Mouse (Mus musculus) embryonic facial prominence, embryonic 12.5 days (tissue): ENCODE data around the gene Ccdc184. TPM values are rescaled to one million over a fixed set of nuclear protein-coding genes. Genes with fewer than 3 reads are reported as not detected.

Experiments
- ATAC-seq: fragments of 200-750 bp; cut with Nextera tagmentation; 2 replicates; pipeline ENCODE4 v1.8.0; 2017; ENCODE audit not compliant: insufficient number of reproducible peaks, insufficient read depth, low FRiP score, low TSS enrichment
- H3K27ac ChIP-seq: fragments of 300-500 bp; sonication (generic); 2 replicates; pipeline ENCODE4 v1.5.1; 2016; ENCODE audit warnings: mild to moderate bottlenecking
- H3K27me3 ChIP-seq: fragments of 300-500 bp; sonication (generic); 2 replicates; pipeline ENCODE4 v1.6.1; 2016; ENCODE audit warnings: mild to moderate bottlenecking, moderate library complexity
- H3K36me3 ChIP-seq: fragments of 300-500 bp; sonication (generic); 2 replicates; pipeline ENCODE4 v1.6.1; 2016; ENCODE audit warnings: mild to moderate bottlenecking
- H3K4me1 ChIP-seq: fragments of 300-500 bp; sonication (generic); 2 replicates; pipeline ENCODE4 v1.6.1; 2016
- H3K4me2 ChIP-seq: fragments of 300-500 bp; sonication (generic); replicated peaks from 2 replicates; pipeline ENCODE4 v1.6.1; 2016; ENCODE audit warnings: mild to moderate bottlenecking, moderate library complexity
- H3K4me3 ChIP-seq: fragments of 300-500 bp; sonication (generic); 2 replicates; pipeline ENCODE4 v1.5.1; 2016; ENCODE audit warnings: mild to moderate bottlenecking
- H3K9ac ChIP-seq: fragments of 300-500 bp; sonication (generic); 2 replicates; pipeline ENCODE4 v1.6.1; 2016; ENCODE audit warnings: mild to moderate bottlenecking, moderate library complexity
- H3K9me3 ChIP-seq: fragments of 300-500 bp; sonication (generic); 2 replicates; pipeline ENCODE4 v1.6.1; 2016; ENCODE audit warnings: mild to moderate bottlenecking, moderate library complexity
- WGBS: fragments of 180-500 bp; shearing (Covaris S2); methylation state at CpG from one replicate; pipeline ENCODE4 v1.1.7; 2016; 5-methylcytosine and 5-hydroxymethylcytosine counted together
- polyA plus RNA-seq: library from polyadenylated mRNA; unstranded; fragments of >200 nt; fragmentation: Nextera tagmentation; extraction: Ambion mirVana; gene quantifications from 2 replicates; pipeline ENCODE4 v1.2.1, GENCODE M21; 2016

Gene Ccdc184
- polyA plus RNA-seq, result 2.0 and 2.4 TPM in 2 replicates

DNA sequence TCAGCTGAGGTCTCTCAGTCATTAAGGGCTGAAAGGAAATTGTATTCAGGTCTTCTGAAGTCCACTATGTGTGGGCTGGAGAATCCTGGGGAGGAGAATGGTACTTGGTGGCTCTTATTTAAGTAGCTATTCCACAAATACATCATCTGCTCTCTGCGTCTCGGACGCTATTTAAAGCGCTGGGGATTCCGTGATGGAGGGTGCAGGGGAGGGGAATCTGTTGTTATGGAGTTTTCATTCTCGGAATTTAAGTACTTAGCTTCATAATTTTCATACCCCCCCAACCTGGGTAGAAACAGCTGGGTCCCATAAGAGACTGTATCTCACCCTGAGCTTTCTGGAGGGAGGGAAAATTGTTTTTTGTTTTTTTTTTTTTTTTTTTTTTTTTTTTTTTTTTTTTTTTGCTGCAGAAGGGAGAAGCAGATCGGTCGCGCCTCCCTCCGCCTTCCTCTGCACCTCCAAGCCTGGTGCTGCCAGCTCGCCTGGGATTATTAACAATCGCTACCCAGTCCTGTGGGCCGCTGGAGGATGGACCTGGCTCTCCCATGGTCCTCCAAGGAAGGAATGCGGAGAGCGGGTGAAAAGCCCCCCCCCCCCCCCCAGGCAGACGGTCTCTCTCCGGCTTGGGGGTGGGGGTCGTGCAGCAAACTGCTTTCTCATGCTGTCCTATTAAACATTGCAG is at the start of gene Ccdc184:
Gene Ccdc184 (plus strand): TSS at position 196 of the 682 bp plus-strand sequence.
- 0 out of 2 replicates have a peak, but pooled peaks have one; percentile 11 for ATAC-seq

DNA sequence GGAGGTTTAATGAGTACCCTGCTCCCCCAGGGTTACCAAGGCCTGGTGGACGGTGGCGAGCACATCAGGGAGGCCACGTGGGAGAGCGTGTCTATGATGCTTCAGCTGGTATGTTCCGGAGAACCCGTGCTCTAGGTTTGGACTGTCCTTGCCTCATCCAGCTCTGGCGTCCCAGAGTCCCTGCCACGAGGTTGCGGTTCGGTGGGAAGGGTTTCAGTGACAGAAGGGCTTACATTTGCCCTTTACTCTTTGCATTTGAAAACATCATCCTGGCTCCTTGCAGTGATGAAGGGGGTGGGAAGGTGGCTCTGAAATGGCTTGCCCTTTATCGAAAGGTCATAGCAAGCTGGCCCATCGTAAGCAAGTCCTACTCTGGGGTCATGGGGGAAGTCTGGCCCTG is 47.6 kb upstream of the Ccdc184 start:
- 81% methylated on average over 12 of the region's 12 CpGs for WGBS
- H3K27ac ChIP-seq, result no peak overlapping the region
- H3K9me3 ChIP-seq, result no peaks in the 10 kb centered on the region
- H3K4me3 ChIP-seq, result no peak overlapping the region
- no peaks in the 10 kb centered on the region for H3K27me3 ChIP-seq
- H3K36me3 ChIP-seq, result peaks cover 81% of the 10 kb centered on the region
- H3K4me1 ChIP-seq, result no peaks in the 10 kb centered on the region
- no peak for ATAC-seq
- H3K4me2 ChIP-seq, result no peak overlapping the region
- H3K9ac ChIP-seq, result no peak overlapping the region

More for the DNA sequence above, at the start of gene Ccdc184:
- Histone ChIP-seq H3K27me3 (peaks cover 63% of the 10 kb centered on the region), H3K4me3 (peak within 1 kb of the TSS; percentile 49), H3K36me3 (no peaks in the 10 kb centered on the region), H3K27ac (no peak within 1 kb of the TSS), H3K4me2 (peak within 1 kb of the TSS; percentile 88), H3K9me3 (no peaks in the 10 kb centered on the region), H3K9ac (peak within 1 kb of the TSS; percentile 47), H3K4me1 (peaks cover 12% of the 10 kb centered on the region; the same call in 1 of the 2 replicates)
- under 1% methylated on average over 18 of the region's 18 CpGs for WGBS

- no peak for ATAC-seq
- no peak overlapping the region for H3K27ac ChIP-seq
- H3K9me3 ChIP-seq, result no peaks in the 10 kb centered on the region
- 93% methylated on average over 20 of the region's 20 CpGs for WGBS
- peaks cover 85% of the 10 kb centered on the region for H3K36me3 ChIP-seq
- H3K27me3 ChIP-seq, result no peaks in the 10 kb centered on the region
- no peak overlapping the region for H3K4me2 ChIP-seq
- H3K9ac ChIP-seq, result no peak overlapping the region
- no peaks in the 10 kb centered on the region for H3K4me1 ChIP-seq
- H3K4me3 ChIP-seq, result no peak overlapping the region
Observed at GRCm38 (mm10) chr15:98120831-98121230, 46.1 kb upstream of the Ccdc184 start.

DNA sequence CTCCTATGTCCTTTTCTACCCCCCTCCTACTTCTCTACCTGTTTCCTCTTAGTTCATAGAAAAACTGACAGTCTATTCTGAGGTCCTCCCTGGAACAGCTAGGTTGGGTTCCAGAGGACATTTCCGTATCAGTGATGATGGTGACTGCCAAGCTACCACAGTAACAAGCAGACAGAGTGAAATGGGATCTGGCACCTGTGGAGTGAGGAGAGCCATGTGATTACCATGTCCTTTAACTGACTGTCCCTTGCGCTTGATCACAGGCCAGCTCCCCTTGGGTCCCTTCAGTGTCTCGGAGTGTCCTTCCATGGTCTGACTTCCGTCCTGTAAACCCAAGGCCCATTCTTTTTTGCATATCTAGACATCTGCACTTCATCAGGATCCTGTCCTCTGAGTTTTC is 36.0 kb upstream of the Ccdc184 start:
- Histone ChIP-seq H3K27me3 (no peaks in the 10 kb centered on the region), H3K36me3 (peaks cover 87% of the 10 kb centered on the region), H3K4me2 (no peak overlapping the region), H3K27ac (no peak overlapping the region), H3K4me1 (no peaks in the 10 kb centered on the region), H3K9ac (no peak overlapping the region), H3K4me3 (no peak overlapping the region), H3K9me3 (no peaks in the 10 kb centered on the region)
- ATAC-seq, result no peak
- 87% methylated on average over 4 of the region's 4 CpGs for WGBS

- Histone ChIP-seq H3K9me3 (no peaks in the 10 kb centered on the region), H3K4me1 (no peaks in the 10 kb centered on the region), H3K27me3 (no peaks in the 10 kb centered on the region), H3K9ac (no peak overlapping the region), H3K27ac (no peak overlapping the region), H3K4me3 (no peak overlapping the region), H3K4me2 (no peak overlapping the region), H3K36me3 (peaks cover 87% of the 10 kb centered on the region)
- WGBS, result 91% methylated on average over 7 of the region's 7 CpGs
- ATAC-seq, result no peak
Observed at GRCm38 (mm10) chr15:98131451-98131850, 35.5 kb upstream of the Ccdc184 start.

GRCm38 (mm10) chr15:98131942-98132655 is 34.9 kb upstream of the Ccdc184 start:
- Histone ChIP-seq H3K36me3 (peaks cover 88% of the 10 kb centered on the region), H3K4me3 (no peak overlapping the region)

DNA sequence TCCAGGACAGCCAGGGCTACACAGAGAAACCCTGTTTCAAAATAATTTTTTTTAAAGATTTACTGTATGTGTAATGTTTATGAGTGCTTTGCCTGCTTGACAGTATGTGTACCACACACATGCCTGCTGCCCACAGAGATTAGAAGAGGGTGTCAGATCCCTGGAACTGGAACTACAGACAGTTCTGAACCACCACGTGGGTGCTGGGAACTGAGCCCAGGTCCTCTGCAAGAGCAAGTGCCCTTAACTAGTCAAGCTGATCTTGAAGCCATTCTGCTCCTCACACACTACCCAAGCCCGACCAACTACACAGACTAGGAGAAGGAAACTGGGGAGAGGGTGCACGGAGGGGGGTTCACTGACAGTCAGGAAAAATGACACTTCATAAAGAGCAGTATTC is 33.5 kb upstream of the Ccdc184 start:
- H3K4me1 ChIP-seq, result no peaks in the 10 kb centered on the region
- H3K4me2 ChIP-seq, result no peak overlapping the region
- WGBS, result 85% methylated on average over 3 of the region's 3 CpGs
- no peak overlapping the region for H3K4me3 ChIP-seq
- H3K36me3 ChIP-seq, result peaks cover 86% of the 10 kb centered on the region
- H3K27me3 ChIP-seq, result no peaks in the 10 kb centered on the region
- ATAC-seq, result no peak
- no peak overlapping the region for H3K9ac ChIP-seq
- no peak overlapping the region for H3K27ac ChIP-seq
- no peaks in the 10 kb centered on the region for H3K9me3 ChIP-seq

More at GRCm38 (mm10) chr15:98131942-98132655, 34.9 kb upstream of the Ccdc184 start:
- Histone ChIP-seq H3K27me3 (no peaks in the 10 kb centered on the region), H3K27ac (no peak overlapping the region), H3K9me3 (no peaks in the 10 kb centered on the region), H3K9ac (no peak overlapping the region), H3K4me2 (no peak overlapping the region), H3K4me1 (no peaks in the 10 kb centered on the region)
- no peak for ATAC-seq
- WGBS, result 84% methylated on average over 15 of the region's 15 CpGs

GRCm38 (mm10) chr15:98134034-98134433 is 32.9 kb upstream of the Ccdc184 start:
- Histone ChIP-seq H3K27me3 (no peaks in the 10 kb centered on the region), H3K27ac (no peak overlapping the region), H3K36me3 (peaks cover 85% of the 10 kb centered on the region), H3K4me1 (no peaks in the 10 kb centered on the region), H3K4me3 (no peak overlapping the region), H3K9me3 (no peaks in the 10 kb centered on the region), H3K4me2 (no peak overlapping the region), H3K9ac (no peak overlapping the region)
- 90% methylated on average over 4 of the region's 4 CpGs for WGBS
- ATAC-seq, result no peak

GRCm38 (mm10) chr15:98134666-98135065 is 32.3 kb upstream of the Ccdc184 start:
- H3K9me3 ChIP-seq, result no peaks in the 10 kb centered on the region
- WGBS, result 76% methylated on average over 3 of the region's 3 CpGs
- no peak overlapping the region for H3K4me3 ChIP-seq
- ATAC-seq, result no peak
- no peak overlapping the region for H3K27ac ChIP-seq
- no peaks in the 10 kb centered on the region for H3K27me3 ChIP-seq
- H3K36me3 ChIP-seq, result peaks cover 86% of the 10 kb centered on the region
- H3K9ac ChIP-seq, result no peak overlapping the region
- H3K4me2 ChIP-seq, result no peak overlapping the region
- H3K4me1 ChIP-seq, result no peaks in the 10 kb centered on the region

- 90% methylated on average over 13 of the region's 13 CpGs for WGBS
- H3K4me1 ChIP-seq, result no peaks in the 10 kb centered on the region
Observed at GRCm38 (mm10) chr15:98135671-98136070, 31.3 kb upstream of the Ccdc184 start.

DNA sequence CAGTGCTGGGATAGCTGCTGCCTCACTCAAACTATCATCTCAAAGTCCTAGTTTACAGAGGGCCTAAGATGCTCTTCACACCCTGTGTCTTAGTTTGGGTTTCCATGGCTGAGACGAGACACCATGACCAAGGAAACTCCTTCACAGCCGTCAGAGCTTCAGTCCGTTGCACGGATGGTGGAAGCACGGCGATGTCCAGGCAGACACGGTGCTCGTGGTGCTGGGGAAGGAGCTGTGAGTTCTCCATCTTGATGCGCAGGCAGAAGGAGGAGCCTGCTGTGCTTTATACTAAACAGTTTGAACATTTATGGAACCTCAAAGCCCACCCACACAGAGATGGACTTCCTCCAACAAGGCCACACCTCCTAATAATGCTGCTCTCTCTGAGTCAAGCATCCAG is 30.1 kb upstream of the Ccdc184 start:
- no peak for ATAC-seq
- Histone ChIP-seq H3K9me3 (no peaks in the 10 kb centered on the region), H3K4me1 (no peaks in the 10 kb centered on the region), H3K27ac (no peak overlapping the region), H3K9ac (no peak overlapping the region), H3K4me3 (no peak overlapping the region), H3K27me3 (no peaks in the 10 kb centered on the region), H3K4me2 (no peak overlapping the region), H3K36me3 (peaks cover 89% of the 10 kb centered on the region)
- WGBS, result 92% methylated on average over 9 of the region's 9 CpGs

More at GRCm38 (mm10) chr15:98135671-98136070, 31.3 kb upstream of the Ccdc184 start:
- Histone ChIP-seq H3K27ac (no peak overlapping the region), H3K27me3 (no peaks in the 10 kb centered on the region), H3K4me2 (no peak overlapping the region), H3K36me3 (peaks cover 85% of the 10 kb centered on the region), H3K9me3 (no peaks in the 10 kb centered on the region), H3K4me3 (no peak overlapping the region), H3K9ac (no peak overlapping the region)
- ATAC-seq, result no peak

DNA sequence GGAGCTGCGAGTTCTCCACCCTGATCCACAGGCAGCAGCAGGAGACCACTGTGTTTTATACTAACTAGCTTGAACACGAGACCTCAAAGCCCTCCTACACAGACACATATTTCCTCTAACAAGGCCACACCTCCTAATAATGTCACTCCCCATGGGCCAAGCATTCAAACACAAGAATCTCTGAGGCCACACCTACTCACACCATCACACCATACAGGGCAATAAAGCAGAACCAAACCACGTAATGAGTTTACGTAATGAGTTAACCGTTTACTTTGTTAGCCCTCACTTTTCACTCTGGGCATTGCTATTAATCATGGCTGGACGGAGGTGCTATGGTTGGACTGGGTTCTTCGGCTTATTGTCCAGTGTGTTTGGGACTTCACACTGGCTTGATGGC is 27.2 kb upstream of the Ccdc184 start:
- Histone ChIP-seq H3K4me1 (peaks cover 2% of the 10 kb centered on the region), H3K36me3 (peaks cover 70% of the 10 kb centered on the region), H3K27ac (no peak overlapping the region), H3K4me3 (no peak overlapping the region), H3K9ac (no peak overlapping the region), H3K4me2 (no peak overlapping the region), H3K27me3 (no peaks in the 10 kb centered on the region), H3K9me3 (no peaks in the 10 kb centered on the region)
- WGBS, result 82% methylated on average over 7 of the region's 7 CpGs
- no peak for ATAC-seq
